Mouse (Mus musculus) limb, embryonic 14.5 days (tissue): ENCODE measurements around the gene Cyth1. TPM values are rescaled to one million over a fixed set of nuclear protein-coding genes. Genes with fewer than 3 reads are reported as not detected.

Experiments used
- ATAC-seq: fragments of 200-750 bp; cut with Nextera tagmentation; 2 replicates; pipeline ENCODE4 v1.8.0; 2017; ENCODE audit warnings: low read depth, moderate number of reproducible peaks, moderate TSS enrichment; ENCODE audit not compliant: low FRiP score
- DNase-seq: peaks from one replicate; pipeline ENCODE4 v3.0.0-alpha.2; 2015; ENCODE audit warnings: low spot score
- H3K27ac ChIP-seq: fragments of 300-500 bp; sonication (generic); replicated peaks from 2 replicates; pipeline ENCODE4 v1.5.1; 2014; ENCODE audit warnings: low read depth, mild to moderate bottlenecking, low read length, moderate library complexity, mixed read lengths
- H3K27me3 ChIP-seq: fragments of 300-500 bp; sonication (generic); 2 replicates; pipeline ENCODE4 v1.6.1; 2014; ENCODE audit warnings: low read length, mixed read lengths; ENCODE audit not compliant: control insufficient read depth, insufficient read depth
- H3K36me3 ChIP-seq: fragments of 300-500 bp; sonication (generic); 2 replicates; pipeline ENCODE4 v1.6.1; 2014; ENCODE audit warnings: mild to moderate bottlenecking, low read length, moderate library complexity, mixed read lengths; ENCODE audit not compliant: control insufficient read depth, insufficient read depth
- H3K4me1 ChIP-seq: fragments of 300-500 bp; sonication (generic); 2 replicates; pipeline ENCODE4 v1.6.1; 2014; ENCODE audit warnings: antibody characterized with exemption, low read length, mixed read lengths; ENCODE audit not compliant: control insufficient read depth, insufficient read depth
- H3K4me2 ChIP-seq: fragments of 300-500 bp; sonication (generic); replicated peaks from 2 replicates; pipeline ENCODE4 v1.6.1; 2014; ENCODE audit warnings: low read depth, mild to moderate bottlenecking, low read length, moderate library complexity; ENCODE audit not compliant: severe bottlenecking
- H3K4me3 ChIP-seq: fragments of 300-500 bp; sonication (generic); replicated peaks from 2 replicates; pipeline ENCODE4 v1.5.1; 2014; ENCODE audit warnings: low read length
- H3K9ac ChIP-seq: fragments of 300-500 bp; sonication (generic); 2 replicates; pipeline ENCODE4 v1.6.1; 2014; ENCODE audit warnings: mild to moderate bottlenecking, low read depth, low read length, moderate library complexity; ENCODE audit not compliant: severe bottlenecking
- H3K9me3 ChIP-seq: fragments of 300-500 bp; sonication (generic); 2 replicates; pipeline ENCODE4 v1.6.1; 2016; ENCODE audit warnings: low read length; ENCODE audit not compliant: control insufficient read depth
- POLR2A ChIP-seq: fragments of 200-500 bp; IDR thresholded peaks from 2 replicates; pipeline ENCODE4 v1.8.0; 2012; ENCODE audit warnings: inconsistent platforms, mild to moderate bottlenecking, moderate library complexity, borderline replicate concordance; ENCODE audit not compliant: insufficient read depth, insufficient read length; ENCODE audit errors: extremely low read depth
- WGBS: fragments of 180-500 bp; shearing (Covaris S2); extraction: QIAGEN DNeasy Blood & Tissue Kit; methylation state at CpG from one replicate; pipeline ENCODE4 v1.1.7; 2014; 5-methylcytosine and 5-hydroxymethylcytosine counted together
- polyA plus RNA-seq, 2 experiments: library from polyadenylated mRNA; depleted of rRNA in 1 of 2; stranded (reverse) in 1 of 2; unstranded in 1 of 2; fragments of >200 nt; fragmentation: Nextera tagmentation in 1 of 2; extraction: Ambion mirVana in 1 of 2; gene quantifications; 2 replicates each; pipeline versions ENCODE4 v1.2.1 to v1.2.3; 2012 to 2014

The Cyth1 gene
- polyA plus RNA-seq, 2 experiments, result 13.5 to 22.3 TPM

GRCm38 (mm10) chr11:118147877-118148637, 100.3 kb downstream of the Cyth1 start:
- Histone ChIP-seq H3K36me3 (no peaks in the 10 kb centered on the region), H3K27me3 (no peaks in the 10 kb centered on the region), H3K27ac (no peak overlapping the region), H3K4me1 (peaks cover 6% of the 10 kb centered on the region; the same call in 1 of the 2 replicates), H3K4me3 (no peak overlapping the region), H3K9me3 (no peaks in the 10 kb centered on the region), H3K4me2 (no peak overlapping the region), H3K9ac (no peak overlapping the region)
- DNase-seq (no peak), ATAC-seq (no peak)
- 67% methylated on average over 9 of the region's 9 CpGs for WGBS
- TF ChIP-seq POLR2A, result no peak

GRCm38 (mm10) chr11:118146446-118146845, 101.9 kb downstream of the Cyth1 start:
- ATAC-seq (no peak), DNase-seq (no peak)
- no peak for TF ChIP-seq POLR2A
- Histone ChIP-seq H3K27me3 (no peaks in the 10 kb centered on the region), H3K27ac (no peak overlapping the region), H3K9ac (no peak overlapping the region), H3K4me3 (no peak overlapping the region), H3K36me3 (no peaks in the 10 kb centered on the region), H3K9me3 (no peaks in the 10 kb centered on the region), H3K4me2 (no peak overlapping the region), H3K4me1 (peaks cover 6% of the 10 kb centered on the region; the same call in 1 of the 2 replicates)
- 95% methylated on average over 10 of the region's 10 CpGs for WGBS

- Histone ChIP-seq H3K36me3 (no peaks in the 10 kb centered on the region), H3K27ac (no peak overlapping the region), H3K27me3 (no peaks in the 10 kb centered on the region), H3K4me3 (no peak overlapping the region), H3K9ac (no peak overlapping the region), H3K4me2 (no peak overlapping the region), H3K9me3 (no peaks in the 10 kb centered on the region), H3K4me1 (peaks cover 6% of the 10 kb centered on the region; the same call in 1 of the 2 replicates)
- DNase-seq (no peak), ATAC-seq (no peak)
- WGBS, result 80% methylated on average over 16 of the region's 16 CpGs
- TF ChIP-seq POLR2A, result no peak
Measured at GRCm38 (mm10) chr11:118145771-118146351, 102.5 kb downstream of the Cyth1 start.

- WGBS, result 95% methylated on average over 4 of the region's 4 CpGs
- Histone ChIP-seq H3K9ac (no peak overlapping the region), H3K4me2 (no peak overlapping the region), H3K4me1 (peaks cover 5% of the 10 kb centered on the region), H3K27ac (no peak overlapping the region), H3K9me3 (no peaks in the 10 kb centered on the region), H3K4me3 (no peak overlapping the region), H3K27me3 (no peaks in the 10 kb centered on the region), H3K36me3 (no peaks in the 10 kb centered on the region)
- no peak for TF ChIP-seq POLR2A
- ATAC-seq (no peak), DNase-seq (no peak)
Measured at GRCm38 (mm10) chr11:118145092-118145491, 103.3 kb downstream of the Cyth1 start.

- TF ChIP-seq POLR2A, result no peak
- no peak for DNase-seq
- no peak overlapping the region for H3K4me2 ChIP-seq
- no peaks in the 10 kb centered on the region for H3K36me3 ChIP-seq
- no peak overlapping the region for H3K9ac ChIP-seq
- ATAC-seq, result no peak
- no peak overlapping the region for H3K27ac ChIP-seq
- WGBS, result 83% methylated on average over 4 of the region's 4 CpGs
- H3K4me3 ChIP-seq, result no peak overlapping the region
- no peaks in the 10 kb centered on the region for H3K9me3 ChIP-seq
- peaks cover 3% of the 10 kb centered on the region for H3K4me1 ChIP-seq
- no peaks in the 10 kb centered on the region for H3K27me3 ChIP-seq
Measured at GRCm38 (mm10) chr11:118143731-118144130, 104.7 kb downstream of the Cyth1 start.
